Mouse (Mus musculus) kidney, postnatal 25 days (tissue): Measurements from ENCODE around the gene March6.
A peak's percentile ranks its signal among the peaks of the same experiment; 100 is the strongest.

Source experiments
- DNase-seq, 2 experiments: peaks; one replicate each; pipeline ENCODE4 v3.0.0; 2021; ENCODE audit warnings: mixed read lengths in 2 of 2

March6 gene

GRCm38 (mm10) chr15:31414179-31414898, 116.5 kb downstream of the March6 start:
- peak; percentile 62 to 85 for DNase-seq

- DNase-seq = no peak
Measured at GRCm38 (mm10) chr15:31413662-31414061, 117.2 kb downstream of the March6 start.

DNA sequence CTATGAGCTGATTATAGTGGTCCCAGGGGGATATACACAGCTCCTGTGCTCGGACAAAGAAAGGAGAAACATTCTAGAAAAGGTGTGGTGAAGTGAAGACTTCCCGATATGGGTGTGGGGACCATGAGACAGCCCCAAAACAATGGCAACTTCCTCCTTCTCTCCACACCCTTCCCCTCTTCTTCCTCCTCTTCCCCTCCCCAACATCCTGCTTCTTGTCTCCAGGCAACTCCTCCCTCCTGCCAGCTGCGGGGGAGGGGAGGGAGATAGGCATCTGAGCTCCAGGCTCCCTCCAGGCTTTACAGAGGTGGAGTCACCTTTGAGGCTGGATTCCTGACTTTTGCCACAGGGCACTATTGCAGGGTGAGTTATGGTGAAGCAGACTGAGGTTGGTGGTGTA, 117.9 kb downstream of the March6 start:
- peak; percentile 62 to 72 for DNase-seq

DNA sequence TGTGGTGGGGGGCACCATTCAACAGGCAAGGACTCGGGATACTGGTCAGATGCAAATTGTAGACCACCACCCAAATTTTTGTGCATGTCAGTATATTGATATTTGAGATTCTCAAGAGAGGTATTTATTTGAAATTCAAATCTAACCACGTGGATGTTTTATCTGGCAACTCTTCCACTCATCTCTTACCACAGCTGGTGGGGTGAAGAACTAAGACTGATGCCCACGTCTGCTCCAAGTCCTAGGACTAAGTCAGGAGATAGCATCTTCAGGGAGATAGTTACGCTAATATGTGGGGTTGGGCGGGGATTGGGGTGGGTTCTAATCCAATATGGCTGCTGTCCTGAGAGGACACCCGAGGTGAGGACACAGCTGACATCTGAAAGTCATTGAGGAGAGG, 118.4 kb downstream of the March6 start:
- DNase-seq = no peak

- DNase-seq = peak; percentile 79 to 94
Measured at GRCm38 (mm10) chr15:31407490-31407889, 123.4 kb downstream of the March6 start.

- peak; percentile 56 to 69 for DNase-seq
Measured at GRCm38 (mm10) chr15:31406881-31407280, 124.0 kb downstream of the March6 start.
